Comparison of ENCODE assay signal across 9 mouse cellular contexts in genomic region chr10:45104098-45104497, GRCm38 (mm10). TPM values are rescaled to one million over a fixed set of nuclear protein-coding genes. Genes with fewer than 3 reads are reported as not detected.
DNase-seq lines count a peak whose midpoint lies in the region; ATAC-seq lines count a peak whose summit lies in the region.
"Had no signal": no experiment of that assay in that cellular context is flagged by ENCODE, and none has a peak within 500 bp of the region (broad histone marks: within the 10 kb centered on the region; RNA-seq: fewer than 3 reads in every experiment).

No protein-coding gene starts in this region.

- H3K27me3 ChIP-seq in embryonic facial prominence, embryonic 14.5 days (replicated peaks; ENCODE audit: control insufficient read depth, insufficient read depth, low read length): no peaks in the 10 kb centered on the region
- no peaks in the 10 kb centered on the region for H3K27me3 ChIP-seq in embryonic facial prominence, embryonic 10.5 days (replicated peaks; ENCODE audit: low read depth, poor library complexity, severe bottlenecking)
- H3K27me3 ChIP-seq in hindbrain, embryonic 16.5 days (replicated peaks; ENCODE audit: control insufficient read depth, insufficient read depth, low read length): no peaks in the 10 kb centered on the region
- H3K27me3 ChIP-seq in midbrain, embryonic 11.5 days (ENCODE audit: control insufficient read depth, insufficient read depth, low read length): no peaks in the 10 kb centered on the region
- H3K27me3 ChIP-seq: limb, embryonic 12.5 days had no signal

- no peak for ATAC-seq in embryonic facial prominence, embryonic 14.5 days (ENCODE audit: low read depth)
- peak; percentile 64 for ATAC-seq in hindbrain, embryonic 16.5 days
- peak; percentile 40 for ATAC-seq in midbrain, embryonic 11.5 days (ENCODE audit: low FRiP score)
- no peak for ATAC-seq in frontal cortex, adult (ENCODE audit: low TSS enrichment)

- no peaks in the 10 kb centered on the region for H3K9me3 ChIP-seq in embryonic facial prominence, embryonic 14.5 days (ENCODE audit: control insufficient read depth, low read length)
- no peaks in the 10 kb centered on the region for H3K9me3 ChIP-seq in embryonic facial prominence, embryonic 10.5 days
- H3K9me3 ChIP-seq in hindbrain, embryonic 16.5 days (ENCODE audit: control insufficient read depth, low read length): no peaks in the 10 kb centered on the region
- H3K9me3 ChIP-seq in midbrain, embryonic 11.5 days (ENCODE audit: control insufficient read depth, low read length): no peaks in the 10 kb centered on the region
- H3K9me3 ChIP-seq: limb, embryonic 12.5 days had no signal

- H3K4me1 ChIP-seq in embryonic facial prominence, embryonic 14.5 days (ENCODE audit: control insufficient read depth, insufficient read depth, low read length): peaks cover 3% of the 10 kb centered on the region; the same call in 1 of the 2 replicates
- H3K4me1 ChIP-seq in embryonic facial prominence, embryonic 10.5 days: no peaks in the 10 kb centered on the region
- H3K4me1 ChIP-seq in hindbrain, embryonic 16.5 days (ENCODE audit: control insufficient read depth, insufficient read depth, low read depth, low read length): peaks cover 11% of the 10 kb centered on the region
- H3K4me1 ChIP-seq in midbrain, embryonic 11.5 days (ENCODE audit: control insufficient read depth, insufficient read depth, low read length): no peaks in the 10 kb centered on the region

- H3K27ac ChIP-seq in embryonic facial prominence, embryonic 14.5 days (replicated peaks; ENCODE audit: low read depth, low read length): no peak overlapping the region
- no peak overlapping the region for H3K27ac ChIP-seq in embryonic facial prominence, embryonic 10.5 days (replicated peaks)
- peak overlapping the region; percentile 50; the same call in 1 of the 2 replicates for H3K27ac ChIP-seq in hindbrain, embryonic 16.5 days (ENCODE audit: low read depth, low read length)
- no peak overlapping the region for H3K27ac ChIP-seq in midbrain, embryonic 11.5 days (ENCODE audit: low read depth, low read length)
- H3K27ac ChIP-seq: limb, embryonic 12.5 days had no signal

- WGBS in embryonic facial prominence, embryonic 14.5 days: 67% methylated on average over 7 of the region's 7 CpGs
- WGBS in embryonic facial prominence, embryonic 10.5 days: 91% methylated on average over 7 of the region's 7 CpGs
- WGBS in hindbrain, embryonic 16.5 days: 28% methylated on average over 7 of the region's 7 CpGs
- 71% methylated on average over 7 of the region's 7 CpGs for WGBS in midbrain, embryonic 11.5 days

- H3K36me3 ChIP-seq in embryonic facial prominence, embryonic 14.5 days (ENCODE audit: control insufficient read depth, insufficient read depth, low read length): peaks cover 35% of the 10 kb centered on the region
- peaks cover 75% of the 10 kb centered on the region for H3K36me3 ChIP-seq in embryonic facial prominence, embryonic 10.5 days (replicated peaks)
- H3K36me3 ChIP-seq in hindbrain, embryonic 16.5 days (ENCODE audit: control insufficient read depth, insufficient read depth, low read length): peaks cover 2% of the 10 kb centered on the region; the same call in 1 of the 2 replicates
- 0 out of 2 replicates have a peak, but pooled peaks cover 2% of the 10 kb centered on the region for H3K36me3 ChIP-seq in midbrain, embryonic 11.5 days (ENCODE audit: control insufficient read depth, insufficient read depth, low read length)

- DNase-seq in embryonic facial prominence, embryonic 14.5 days (ENCODE audit: low spot score): peak; percentile 71
- DNase-seq in embryonic facial prominence, embryonic 10.5 days (ENCODE audit: low spot score): no peak
- peak; percentile 48 for DNase-seq in Muller cell, postnatal 12 days (ENCODE audit: inconsistent ontology term)
- DNase-seq in gastrocnemius, postnatal 25 days: peak; percentile 21
- no peak for DNase-seq in midbrain, embryonic 11.5 days (ENCODE audit: low spot score, missing footprints)
- no peak for DNase-seq in right cerebral cortex, adult 2 months (ENCODE audit: low spot score in 2 of 2)

- H3K4me3 ChIP-seq in embryonic facial prominence, embryonic 14.5 days (ENCODE audit: low read depth, low read length): no peak overlapping the region
- H3K4me3 ChIP-seq in embryonic facial prominence, embryonic 10.5 days: no peak overlapping the region
- no peak overlapping the region for H3K4me3 ChIP-seq in hindbrain, embryonic 16.5 days (ENCODE audit: low read length)
- H3K4me3 ChIP-seq in midbrain, embryonic 11.5 days (ENCODE audit: low read depth, low read length): no peak overlapping the region
- H3K4me3 ChIP-seq: limb, embryonic 12.5 days had no signal

- H3K9ac ChIP-seq in embryonic facial prominence, embryonic 14.5 days (ENCODE audit: low read depth, low read length): no peak overlapping the region
- no peak overlapping the region for H3K9ac ChIP-seq in hindbrain, embryonic 16.5 days (ENCODE audit: low read depth, low read length)
- no peak overlapping the region for H3K9ac ChIP-seq in midbrain, embryonic 11.5 days (ENCODE audit: low read length)
- H3K9ac ChIP-seq: limb, embryonic 12.5 days had no signal

- no peak overlapping the region for H3K4me2 ChIP-seq in embryonic facial prominence, embryonic 14.5 days (ENCODE audit: low read depth, low read length)
- no peak overlapping the region for H3K4me2 ChIP-seq in hindbrain, embryonic 16.5 days (ENCODE audit: low read length)
- H3K4me2 ChIP-seq in midbrain, embryonic 11.5 days: no peak overlapping the region
- H3K4me2 ChIP-seq: limb, embryonic 12.5 days had no signal

RNA-seq across cellular contexts. Expression of gene Prep, which starts 37.1 kb away (rescaled TPM):
- 19.0 and 21.7 TPM in 2 replicates for polyA plus RNA-seq in embryonic facial prominence, embryonic 14.5 days (2014; fragmentation: Nextera tagmentation; extraction: Ambion mirVana)
- polyA plus RNA-seq in embryonic facial prominence, embryonic 10.5 days (2016; fragmentation: Nextera tagmentation; extraction: Ambion mirVana): 41.7 and 43.9 TPM in 2 replicates
- 1 to 10 TPM; 7.0 to 7.3 TPM for total RNA-seq in gastrocnemius, postnatal 25 days (2021)
- 26.9 and 28.1 TPM in 2 replicates for polyA plus RNA-seq in hindbrain, embryonic 16.5 days (2015; fragmentation: Nextera tagmentation; extraction: Ambion mirVana)
- 27.3 and 29.2 TPM in 2 replicates for polyA plus RNA-seq in midbrain, embryonic 11.5 days (2014; fragmentation: Nextera tagmentation; extraction: Ambion mirVana)

Comparison
In these comparisons a context has a peak if more than half of its experiments do, and no peak if none do; other contexts are left out.
1. DNase-seq: peak in embryonic facial prominence, embryonic 14.5 days (single experiment), Muller cell, postnatal 12 days (single experiment) and gastrocnemius, postnatal 25 days (single experiment); none in embryonic facial prominence, embryonic 10.5 days (single experiment), midbrain, embryonic 11.5 days (single experiment) and right cerebral cortex, adult 2 months (0 of 2).
2. ATAC-seq: peak in hindbrain, embryonic 16.5 days (single experiment) and midbrain, embryonic 11.5 days (single experiment); none in embryonic facial prominence, embryonic 14.5 days (single experiment) and frontal cortex, adult (single experiment).